Mouse (Mus musculus): Measurements from ENCODE around the gene Cxcl3.
"Not testable (repeated sequence)": the region's sequence is repeated elsewhere in the genome, so short reads cannot be mapped to it uniquely, and the experiment has no call there.

Gene Cxcl3

GRCm38 (mm10) chr5:90790074-90790502 lies 4.2 kb downstream of the Cxcl3 start:
- no peak for DNase-seq

GRCm38 (mm10) chr5:90794195-90794625 lies 8.3 kb downstream of the Cxcl3 start, which contains the start of gene Cxcl15:
TSS of gene Cxcl15 (plus strand) at chr5:90794534.
- DNase-seq, result no peak

- not testable (repeated sequence) for DNase-seq
Observed at GRCm38 (mm10) chr5:90795392-90795791, 9.5 kb downstream of the Cxcl3 start.

- DNase-seq, result no peak
Observed at GRCm38 (mm10) chr5:90804574-90804973, 18.7 kb downstream of the Cxcl3 start.

- no peak for DNase-seq
Observed at GRCm38 (mm10) chr5:90806050-90806449, 20.1 kb downstream of the Cxcl3 start.

GRCm38 (mm10) chr5:90807176-90807950 lies 21.5 kb downstream of the Cxcl3 start:
- no peak for DNase-seq

GRCm38 (mm10) chr5:90819756-90820155 lies 33.9 kb downstream of the Cxcl3 start:
- DNase-seq, result no peak

- DNase-seq, result peak in 1 of 2 experiments; percentile 14
Observed at GRCm38 (mm10) chr5:90832145-90832767, 46.4 kb downstream of the Cxcl3 start.

GRCm38 (mm10) chr5:90832768-90833388 lies 47.0 kb downstream of the Cxcl3 start:
- DNase-seq, result no peak

- no peak for DNase-seq
Observed at GRCm38 (mm10) chr5:90834436-90834835, 48.5 kb downstream of the Cxcl3 start.

GRCm38 (mm10) chr5:90838582-90838981 lies 52.7 kb downstream of the Cxcl3 start:
- DNase-seq, result no peak
